Mouse (Mus musculus): ENCODE results near the gene Syne4. TPM values are rescaled to one million over a fixed set of nuclear protein-coding genes. Genes with fewer than 3 reads are reported as not detected.

Gene Syne4
- polyA plus RNA-seq (2014; fragmentation: Nextera tagmentation; extraction: Ambion mirVana) = 52.2 and 60.5 TPM in 2 replicates

DNA sequence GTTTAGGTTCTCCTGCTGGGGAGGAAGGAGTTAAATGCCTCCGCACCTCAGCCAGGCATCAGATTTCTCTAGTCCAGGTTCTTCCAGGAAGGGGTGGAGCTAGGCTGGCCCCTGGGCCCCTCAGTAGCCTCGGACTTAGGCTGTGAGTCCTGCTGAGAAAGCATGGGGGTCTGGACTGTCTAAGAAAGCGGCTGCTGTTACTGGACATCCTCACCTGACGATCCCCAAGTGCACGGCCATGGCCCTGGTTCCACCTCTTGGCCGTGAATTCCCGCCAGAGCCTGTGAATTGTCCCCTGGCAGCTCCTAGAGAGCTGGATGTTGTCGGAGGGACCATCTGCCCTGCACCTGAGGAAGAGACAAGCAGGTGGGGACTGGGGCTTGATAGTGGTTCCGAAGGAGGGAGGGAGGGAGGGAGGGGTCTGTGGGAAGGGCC is at the start of gene Syne4:
TSS of gene Syne4 (plus strand) at position 87 of the 435 bp plus-strand sequence.
- peak; percentile 75 for DNase-seq (ENCODE audit: low spot score)
- Histone ChIP-seq H3K27ac (ENCODE audit: low read depth) (no peak within 1 kb of the TSS), H3K27me3 (replicated peaks; ENCODE audit: control insufficient read depth, insufficient read depth, low read length) (no peaks in the 10 kb centered on the region), H3K36me3 (ENCODE audit: control insufficient read depth, insufficient read depth, low read length) (peaks cover 19% of the 10 kb centered on the region; the same call in 1 of the 2 replicates), H3K9ac (ENCODE audit: low read length) (peak within 1 kb of the TSS; percentile 50), H3K9me3 (ENCODE audit: control insufficient read depth, low read length) (no peaks in the 10 kb centered on the region), H3K4me3 (ENCODE audit: low read depth, low read length) (peak within 1 kb of the TSS; percentile 36), H3K4me1 (replicated peaks; ENCODE audit: control insufficient read depth, insufficient read depth, low read length) (peaks cover 19% of the 10 kb centered on the region), H3K4me2 (ENCODE audit: low read length) (peak within 1 kb of the TSS; percentile 49)
- WGBS = under 1% methylated on average over 9 of the region's 9 CpGs
- peak; percentile 68 for ATAC-seq (replicated peaks; ENCODE audit: low FRiP score, low TSS enrichment, low read depth)

DNA sequence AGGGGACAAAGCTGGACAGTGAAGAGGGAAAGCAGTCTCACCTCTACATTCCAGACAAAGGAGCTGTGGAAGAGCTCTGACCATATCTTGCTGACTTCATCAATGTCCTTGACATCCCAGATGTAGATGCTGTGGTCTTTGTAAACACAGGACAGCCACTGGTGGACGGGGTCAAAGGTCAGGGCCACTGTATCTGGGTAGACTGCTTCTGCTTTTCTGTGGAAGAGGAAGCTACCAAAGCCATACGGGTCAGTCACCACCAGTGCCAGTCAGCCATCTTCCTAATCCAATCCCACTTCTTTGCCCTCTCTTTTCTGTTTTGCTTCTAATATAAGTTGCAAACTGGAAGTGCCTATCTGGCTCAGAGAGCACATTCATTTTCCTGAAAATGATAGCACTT is 49.6 kb upstream of the Syne4 start:
- H3K36me3 ChIP-seq (ENCODE audit: control insufficient read depth, insufficient read depth, low read length) = peaks cover 20% of the 10 kb centered on the region
- no peak overlapping the region for H3K4me3 ChIP-seq (ENCODE audit: low read depth, low read length)
- no peaks in the 10 kb centered on the region for H3K9me3 ChIP-seq (ENCODE audit: control insufficient read depth, low read length)
- H3K27ac ChIP-seq (ENCODE audit: low read depth) = no peak overlapping the region
- ATAC-seq (replicated peaks; ENCODE audit: low FRiP score, low TSS enrichment, low read depth) (no peak), DNase-seq (ENCODE audit: low spot score) (no peak)
- H3K27me3 ChIP-seq (replicated peaks; ENCODE audit: control insufficient read depth, insufficient read depth, low read length) = no peaks in the 10 kb centered on the region
- WGBS = 73% methylated on average over 2 of the region's 2 CpGs
- no peaks in the 10 kb centered on the region for H3K4me1 ChIP-seq (replicated peaks; ENCODE audit: control insufficient read depth, insufficient read depth, low read length)
- H3K9ac ChIP-seq (ENCODE audit: low read length) = no peak overlapping the region
- no peak overlapping the region for H3K4me2 ChIP-seq (ENCODE audit: low read length)

DNA sequence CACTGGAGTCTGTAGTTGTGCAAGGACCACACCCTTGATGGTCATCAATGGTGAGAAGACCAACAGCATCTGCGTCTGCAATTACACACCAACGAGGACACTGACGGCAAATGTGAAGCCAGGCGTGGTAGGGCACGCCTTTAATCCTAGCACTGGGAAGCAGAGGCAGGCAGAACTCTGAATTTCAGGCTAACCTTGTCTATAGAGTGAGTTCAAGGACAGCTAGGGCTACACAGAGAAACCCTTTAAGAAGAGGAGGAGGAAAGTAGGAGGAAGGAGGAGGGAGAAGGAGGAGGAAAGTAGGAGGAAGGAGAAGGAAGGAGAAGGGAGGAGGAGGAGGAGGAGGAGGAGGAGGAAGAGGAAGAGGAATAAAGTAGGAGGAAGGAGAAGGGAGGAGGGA is 49.1 kb upstream of the Syne4 start:
- ATAC-seq (replicated peaks; ENCODE audit: low FRiP score, low TSS enrichment, low read depth) (no peak), DNase-seq (ENCODE audit: low spot score) (no peak)
- H3K9ac ChIP-seq (ENCODE audit: low read length) = no peak overlapping the region
- WGBS = 93% methylated on average over 5 of the region's 5 CpGs
- no peak overlapping the region for H3K4me2 ChIP-seq (ENCODE audit: low read length)
- no peak overlapping the region for H3K27ac ChIP-seq (ENCODE audit: low read depth)
- H3K4me3 ChIP-seq (ENCODE audit: low read depth, low read length) = no peak overlapping the region
- peaks cover 24% of the 10 kb centered on the region for H3K36me3 ChIP-seq (ENCODE audit: control insufficient read depth, insufficient read depth, low read length)
- no peaks in the 10 kb centered on the region for H3K27me3 ChIP-seq (replicated peaks; ENCODE audit: control insufficient read depth, insufficient read depth, low read length)
- no peaks in the 10 kb centered on the region for H3K4me1 ChIP-seq (replicated peaks; ENCODE audit: control insufficient read depth, insufficient read depth, low read length)
- H3K9me3 ChIP-seq (ENCODE audit: control insufficient read depth, low read length) = no peaks in the 10 kb centered on the region

GRCm38 (mm10) chr7:30265935-30266334 is 48.7 kb upstream of the Syne4 start:
- 85% methylated on average over 7 of the region's 7 CpGs for WGBS
- Histone ChIP-seq H3K27me3 (replicated peaks; ENCODE audit: control insufficient read depth, insufficient read depth, low read length) (no peaks in the 10 kb centered on the region), H3K9ac (ENCODE audit: low read length) (no peak overlapping the region), H3K36me3 (ENCODE audit: control insufficient read depth, insufficient read depth, low read length) (peaks cover 24% of the 10 kb centered on the region), H3K27ac (ENCODE audit: low read depth) (no peak overlapping the region), H3K4me1 (replicated peaks; ENCODE audit: control insufficient read depth, insufficient read depth, low read length) (no peaks in the 10 kb centered on the region), H3K4me2 (ENCODE audit: low read length) (no peak overlapping the region), H3K9me3 (ENCODE audit: control insufficient read depth, low read length) (no peaks in the 10 kb centered on the region), H3K4me3 (ENCODE audit: low read depth, low read length) (no peak overlapping the region)
- DNase-seq (ENCODE audit: low spot score) (no peak), ATAC-seq (replicated peaks; ENCODE audit: low FRiP score, low TSS enrichment, low read depth) (no peak)

- no peak for DNase-seq (ENCODE audit: low spot score)
- no peaks in the 10 kb centered on the region for H3K4me1 ChIP-seq (replicated peaks; ENCODE audit: control insufficient read depth, insufficient read depth, low read length)
- H3K4me3 ChIP-seq (ENCODE audit: low read depth, low read length) = no peak overlapping the region
- no peak overlapping the region for H3K4me2 ChIP-seq (ENCODE audit: low read length)
- WGBS = 86% methylated on average over 3 of the region's 3 CpGs
- no peak overlapping the region for H3K27ac ChIP-seq (ENCODE audit: low read depth)
- H3K36me3 ChIP-seq (ENCODE audit: control insufficient read depth, insufficient read depth, low read length) = peaks cover 24% of the 10 kb centered on the region
- no peak overlapping the region for H3K9ac ChIP-seq (ENCODE audit: low read length)
- no peaks in the 10 kb centered on the region for H3K27me3 ChIP-seq (replicated peaks; ENCODE audit: control insufficient read depth, insufficient read depth, low read length)
- H3K9me3 ChIP-seq (ENCODE audit: control insufficient read depth, low read length) = no peaks in the 10 kb centered on the region
- ATAC-seq (replicated peaks; ENCODE audit: low FRiP score, low TSS enrichment, low read depth) = no peak
These were observed 47.8 kb upstream of the Syne4 start for GRCm38 (mm10) chr7:30266780-30267179.

GRCm38 (mm10) chr7:30269641-30270040 is 45.0 kb upstream of the Syne4 start:
- WGBS = 91% methylated on average over 4 of the region's 4 CpGs
- Histone ChIP-seq H3K9me3 (ENCODE audit: control insufficient read depth, low read length) (no peaks in the 10 kb centered on the region), H3K4me3 (ENCODE audit: low read depth, low read length) (no peak overlapping the region), H3K4me1 (replicated peaks; ENCODE audit: control insufficient read depth, insufficient read depth, low read length) (no peaks in the 10 kb centered on the region), H3K27me3 (replicated peaks; ENCODE audit: control insufficient read depth, insufficient read depth, low read length) (no peaks in the 10 kb centered on the region), H3K27ac (ENCODE audit: low read depth) (no peak overlapping the region), H3K9ac (ENCODE audit: low read length) (no peak overlapping the region), H3K4me2 (ENCODE audit: low read length) (no peak overlapping the region), H3K36me3 (ENCODE audit: control insufficient read depth, insufficient read depth, low read length) (peaks cover 13% of the 10 kb centered on the region)
- ATAC-seq (replicated peaks; ENCODE audit: low FRiP score, low TSS enrichment, low read depth) (no peak), DNase-seq (ENCODE audit: low spot score) (no peak)

- Histone ChIP-seq H3K27ac (ENCODE audit: low read depth) (no peak overlapping the region), H3K4me1 (replicated peaks; ENCODE audit: control insufficient read depth, insufficient read depth, low read length) (peaks cover 3% of the 10 kb centered on the region)
- no peak for ATAC-seq (replicated peaks; ENCODE audit: low FRiP score, low TSS enrichment, low read depth)
These were observed 40.2 kb upstream of the Syne4 start for GRCm38 (mm10) chr7:30274383-30274782.

DNA sequence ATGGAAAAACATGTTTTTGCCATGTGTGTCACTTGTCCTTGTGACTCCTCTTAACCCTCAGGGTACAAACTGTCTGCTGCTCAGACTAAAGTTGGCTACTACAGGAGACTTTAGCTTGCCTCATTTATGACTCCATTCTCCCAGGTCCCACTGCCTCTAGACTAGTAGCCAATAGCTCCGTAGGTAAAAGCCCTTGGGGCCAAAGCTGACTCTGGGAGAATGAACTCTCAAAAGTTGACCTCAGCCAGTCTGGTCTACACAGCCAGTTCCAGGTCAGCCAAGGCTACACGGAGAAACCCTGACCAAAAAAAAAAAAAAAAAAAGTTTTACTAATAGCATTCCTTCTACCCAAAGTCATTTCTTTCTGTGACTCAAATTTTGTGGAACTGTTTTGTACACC is 35.7 kb upstream of the Syne4 start:
- WGBS = 65% methylated on average over 2 of the region's 2 CpGs
- Histone ChIP-seq H3K4me3 (ENCODE audit: low read depth, low read length) (no peak overlapping the region), H3K4me1 (replicated peaks; ENCODE audit: control insufficient read depth, insufficient read depth, low read length) (peaks cover 10% of the 10 kb centered on the region), H3K27me3 (replicated peaks; ENCODE audit: control insufficient read depth, insufficient read depth, low read length) (no peaks in the 10 kb centered on the region), H3K9me3 (ENCODE audit: control insufficient read depth, low read length) (no peaks in the 10 kb centered on the region), H3K4me2 (ENCODE audit: low read length) (peak overlapping the region; percentile 94), H3K27ac (ENCODE audit: low read depth) (no peak overlapping the region), H3K9ac (ENCODE audit: low read length) (no peak overlapping the region), H3K36me3 (ENCODE audit: control insufficient read depth, insufficient read depth, low read length) (no peaks in the 10 kb centered on the region)
- ATAC-seq (replicated peaks; ENCODE audit: low FRiP score, low TSS enrichment, low read depth) = no peak
- DNase-seq (ENCODE audit: low spot score) = no peak

More at GRCm38 (mm10) chr7:30274383-30274782, 40.2 kb upstream of the Syne4 start:
- no peaks in the 10 kb centered on the region for H3K27me3 ChIP-seq (replicated peaks; ENCODE audit: control insufficient read depth, insufficient read depth, low read length)
- no peak overlapping the region for H3K9ac ChIP-seq (ENCODE audit: low read length)
- no peaks in the 10 kb centered on the region for H3K9me3 ChIP-seq (ENCODE audit: control insufficient read depth, low read length)
- H3K4me3 ChIP-seq (ENCODE audit: low read depth, low read length) = no peak overlapping the region
- H3K36me3 ChIP-seq (ENCODE audit: control insufficient read depth, insufficient read depth, low read length) = peaks cover 5% of the 10 kb centered on the region; the same call in 1 of the 2 replicates
- no peak for DNase-seq (ENCODE audit: low spot score)
- 35% methylated on average over 6 of the region's 6 CpGs for WGBS
- no peak overlapping the region for H3K4me2 ChIP-seq (ENCODE audit: low read length)

GRCm38 (mm10) chr7:30279536-30279935 is 35.1 kb upstream of the Syne4 start:
- Histone ChIP-seq H3K4me3 (ENCODE audit: low read depth, low read length) (peak overlapping the region; percentile 62), H3K9me3 (ENCODE audit: control insufficient read depth, low read length) (no peaks in the 10 kb centered on the region), H3K27ac (ENCODE audit: low read depth) (peak overlapping the region; percentile 99), H3K27me3 (replicated peaks; ENCODE audit: control insufficient read depth, insufficient read depth, low read length) (no peaks in the 10 kb centered on the region), H3K36me3 (ENCODE audit: control insufficient read depth, insufficient read depth, low read length) (no peaks in the 10 kb centered on the region), H3K9ac (ENCODE audit: low read length) (peak overlapping the region; percentile 49), H3K4me1 (replicated peaks; ENCODE audit: control insufficient read depth, insufficient read depth, low read length) (peaks cover 10% of the 10 kb centered on the region), H3K4me2 (ENCODE audit: low read length) (peak overlapping the region; percentile 94)
- ATAC-seq (replicated peaks; ENCODE audit: low FRiP score, low TSS enrichment, low read depth) = no peak
- DNase-seq (ENCODE audit: low spot score) = no peak
- under 1% methylated on average over 6 of the region's 6 CpGs for WGBS
